Mouse (Mus musculus): Measurements from ENCODE around the gene Sall2. TPM values are rescaled to one million over a fixed set of nuclear protein-coding genes. Genes with fewer than 3 reads are reported as not detected.

Sall2 gene
- polyA plus RNA-seq (2015; fragmentation: Nextera tagmentation; extraction: Ambion mirVana): 46.2 and 49.5 TPM in 2 replicates

- H3K9ac ChIP-seq: peak within 1 kb of the TSS; percentile 76
- peak within 1 kb of the TSS; percentile 88 for H3K4me2 ChIP-seq
- no peaks in the 10 kb centered on the region for H3K9me3 ChIP-seq
- peaks cover 33% of the 10 kb centered on the region for H3K4me1 ChIP-seq (replicated peaks)
- WGBS: under 1% methylated on average over 26 of the region's 26 CpGs
- H3K27ac ChIP-seq: peak within 1 kb of the TSS; percentile 85
- no peaks in the 10 kb centered on the region for H3K36me3 ChIP-seq
- H3K27me3 ChIP-seq: no peaks in the 10 kb centered on the region
- H3K4me3 ChIP-seq: peak within 1 kb of the TSS; percentile 53
- ATAC-seq (ENCODE audit: low FRiP score): peak; percentile 70
These were observed at the start of gene Sall2 for GRCm38 (mm10) chr14:52327910-52328812. Sall2 (minus strand) TSS chr14:52328762.

- no peak for ATAC-seq (ENCODE audit: low FRiP score)
- H3K4me1 ChIP-seq (replicated peaks): no peaks in the 10 kb centered on the region
- H3K9ac ChIP-seq: no peak overlapping the region
- 89% methylated on average over 3 of the region's 3 CpGs for WGBS
- no peaks in the 10 kb centered on the region for H3K9me3 ChIP-seq
- H3K4me2 ChIP-seq: no peak overlapping the region
- H3K36me3 ChIP-seq: no peaks in the 10 kb centered on the region
- no peak overlapping the region for H3K4me3 ChIP-seq
- no peaks in the 10 kb centered on the region for H3K27me3 ChIP-seq
- no peak overlapping the region for H3K27ac ChIP-seq
These were observed 40.2 kb upstream of the Sall2 start for GRCm38 (mm10) chr14:52368741-52369140.

- WGBS: 84% methylated on average over 4 of the region's 4 CpGs
- ATAC-seq (ENCODE audit: low FRiP score): no peak
- H3K4me3 ChIP-seq: no peak within 1 kb of the TSS
These were observed 27.7 kb upstream of the Sall2 start, which contains the start of gene Olfr1513 for GRCm38 (mm10) chr14:52356308-52356707. Olfr1513 (minus strand) TSS chr14:52356408.

GRCm38 (mm10) chr14:52339512-52339852, 10.9 kb upstream of the Sall2 start:
- Histone ChIP-seq H3K36me3 (no peaks in the 10 kb centered on the region), H3K9me3 (no peaks in the 10 kb centered on the region), H3K9ac (peak overlapping the region; percentile 63), H3K27ac (peak overlapping the region; percentile 66; the same call in 1 of the 2 replicates), H3K4me3 (peak overlapping the region; percentile 29), H3K27me3 (no peaks in the 10 kb centered on the region), H3K4me2 (peak overlapping the region; percentile 48), H3K4me1 (replicated peaks) (0 out of 2 replicates have a peak, but pooled peaks cover 5% of the 10 kb centered on the region)
- 77% methylated on average over 6 of the region's 6 CpGs for WGBS
- ATAC-seq (ENCODE audit: low FRiP score): 0 out of 2 replicates have a peak, but pooled peaks have one; percentile 15

More at GRCm38 (mm10) chr14:52356308-52356707, 27.7 kb upstream of the Sall2 start, which contains the start of gene Olfr1513:
- no peaks in the 10 kb centered on the region for H3K27me3 ChIP-seq
- H3K27ac ChIP-seq: no peak within 1 kb of the TSS
- no peak within 1 kb of the TSS for H3K4me2 ChIP-seq
- H3K9ac ChIP-seq: no peak within 1 kb of the TSS
- H3K36me3 ChIP-seq: no peaks in the 10 kb centered on the region
- no peaks in the 10 kb centered on the region for H3K4me1 ChIP-seq (replicated peaks)
- H3K9me3 ChIP-seq: no peaks in the 10 kb centered on the region

- Histone ChIP-seq H3K4me3 (peak overlapping the region; percentile 29), H3K9me3 (no peaks in the 10 kb centered on the region), H3K4me2 (peak overlapping the region; percentile 48), H3K36me3 (no peaks in the 10 kb centered on the region), H3K27ac (peak overlapping the region; percentile 66; the same call in 1 of the 2 replicates), H3K4me1 (replicated peaks) (0 out of 2 replicates have a peak, but pooled peaks cover 5% of the 10 kb centered on the region), H3K27me3 (no peaks in the 10 kb centered on the region), H3K9ac (peak overlapping the region; percentile 63)
- 29% methylated on average over 21 of the region's 21 CpGs for WGBS
- ATAC-seq (ENCODE audit: low FRiP score): peak; percentile 78
These were observed 10.4 kb upstream of the Sall2 start for GRCm38 (mm10) chr14:52338751-52339511.

- no peak overlapping the region for H3K4me2 ChIP-seq
- 28% methylated on average over 3 of the region's 3 CpGs for WGBS
- no peaks in the 10 kb centered on the region for H3K36me3 ChIP-seq
- H3K27ac ChIP-seq: 0 out of 2 replicates have a peak overlapping the region, but pooled peaks have one; percentile 30
- no peaks in the 10 kb centered on the region for H3K9me3 ChIP-seq
- H3K4me3 ChIP-seq: no peak overlapping the region
- H3K9ac ChIP-seq: no peak overlapping the region
- no peak for ATAC-seq (ENCODE audit: low FRiP score)
- H3K4me1 ChIP-seq (replicated peaks): peaks cover 15% of the 10 kb centered on the region
- H3K27me3 ChIP-seq: no peaks in the 10 kb centered on the region
These were observed 3.6 kb upstream of the Sall2 start for GRCm38 (mm10) chr14:52332171-52332570.

- Histone ChIP-seq H3K27ac (peak overlapping the region; percentile 61), H3K9ac (no peak overlapping the region), H3K4me3 (no peak overlapping the region), H3K4me2 (no peak overlapping the region), H3K27me3 (no peaks in the 10 kb centered on the region), H3K9me3 (no peaks in the 10 kb centered on the region), H3K4me1 (replicated peaks) (peaks cover 23% of the 10 kb centered on the region), H3K36me3 (no peaks in the 10 kb centered on the region)
- 5% methylated on average over 4 of the region's 4 CpGs for WGBS
- ATAC-seq (ENCODE audit: low FRiP score): no peak
These were observed 2.6 kb upstream of the Sall2 start for GRCm38 (mm10) chr14:52331069-52331750.

GRCm38 (mm10) chr14:52327375-52327901, 1.1 kb downstream of the Sall2 start:
- peak overlapping the region; percentile 85 for H3K27ac ChIP-seq
- peaks cover 33% of the 10 kb centered on the region for H3K4me1 ChIP-seq (replicated peaks)
- H3K9me3 ChIP-seq: no peaks in the 10 kb centered on the region
- WGBS: under 1% methylated on average over 14 of the region's 14 CpGs
- peak; percentile 59 for ATAC-seq (ENCODE audit: low FRiP score)
- peak overlapping the region; percentile 88 for H3K4me2 ChIP-seq
- peak overlapping the region; percentile 76 for H3K9ac ChIP-seq
- H3K27me3 ChIP-seq: no peaks in the 10 kb centered on the region
- no peaks in the 10 kb centered on the region for H3K36me3 ChIP-seq
- H3K4me3 ChIP-seq: peak overlapping the region; percentile 53

GRCm38 (mm10) chr14:52325890-52326289, 2.7 kb downstream of the Sall2 start:
- H3K9ac ChIP-seq: no peak overlapping the region; the same call in 1 of the 2 replicates
- H3K4me2 ChIP-seq: peak overlapping the region; percentile 88
- H3K9me3 ChIP-seq: no peaks in the 10 kb centered on the region
- H3K36me3 ChIP-seq: no peaks in the 10 kb centered on the region
- no peaks in the 10 kb centered on the region for H3K27me3 ChIP-seq
- peaks cover 33% of the 10 kb centered on the region for H3K4me1 ChIP-seq (replicated peaks)
- H3K4me3 ChIP-seq: peak overlapping the region; percentile 53; the same call in 1 of the 2 replicates
- peak overlapping the region; percentile 30; the same call in 1 of the 2 replicates for H3K27ac ChIP-seq
- 3% methylated on average over 4 of the region's 4 CpGs for WGBS
- peak; percentile 54 for ATAC-seq (ENCODE audit: low FRiP score)

GRCm38 (mm10) chr14:52319361-52319760, 9.2 kb downstream of the Sall2 start:
- H3K4me2 ChIP-seq: no peak overlapping the region
- H3K36me3 ChIP-seq: peaks cover 6% of the 10 kb centered on the region
- no peak overlapping the region for H3K4me3 ChIP-seq
- peaks cover 19% of the 10 kb centered on the region for H3K4me1 ChIP-seq (replicated peaks)
- H3K27me3 ChIP-seq: no peaks in the 10 kb centered on the region
- no peak for ATAC-seq (ENCODE audit: low FRiP score)
- WGBS: 64% methylated on average over 6 of the region's 6 CpGs
- 0 out of 2 replicates have a peak overlapping the region, but pooled peaks have one; percentile 3 for H3K9ac ChIP-seq
- H3K27ac ChIP-seq: peak overlapping the region; percentile 23; the same call in 1 of the 2 replicates
- H3K9me3 ChIP-seq: no peaks in the 10 kb centered on the region

- Histone ChIP-seq H3K27ac (peak overlapping the region; percentile 97), H3K36me3 (peaks cover 33% of the 10 kb centered on the region), H3K4me3 (peak overlapping the region; percentile 78), H3K27me3 (no peaks in the 10 kb centered on the region), H3K9me3 (no peaks in the 10 kb centered on the region), H3K4me2 (peak overlapping the region; percentile 95), H3K9ac (peak overlapping the region; percentile 92), H3K4me1 (replicated peaks) (peaks cover 47% of the 10 kb centered on the region)
- 2% methylated on average over 16 of the region's 16 CpGs for WGBS
- peak; percentile 81 for ATAC-seq (ENCODE audit: low FRiP score)
These were observed 11.9 kb downstream of the Sall2 start for GRCm38 (mm10) chr14:52316441-52317225.

Measured in hindbrain, embryonic 13.5 days (tissue).